Mouse (Mus musculus): ENCODE data around the gene Six4. TPM values are rescaled to one million over a fixed set of nuclear protein-coding genes. Genes with fewer than 3 reads are reported as not detected.

The Six4 gene
- polyA plus RNA-seq, 1 experiment = 1.3 TPM

- TF ChIP-seq GATA1 (IDR thresholded peaks at IDR 0.05; ENCODE audit: low read length) = no peak
Observed at GRCm38 (mm10) chr12:73052036-73052650, 61.1 kb downstream of the Six4 start.

GRCm38 (mm10) chr12:73050811-73051580 is 62.3 kb downstream of the Six4 start:
- no peak for TF ChIP-seq GATA1 (IDR thresholded peaks at IDR 0.05; ENCODE audit: low read length)

- TF ChIP-seq GATA1 (IDR thresholded peaks at IDR 0.05; ENCODE audit: low read length) = no peak
Observed at GRCm38 (mm10) chr12:73050305-73050704, 63.0 kb downstream of the Six4 start.

Other genes starting within 250 kb of the Six4 start
- not detected in 2 replicates for gene Six6, start 173.6 kb downstream of the Six4 start, polyA plus RNA-seq (2012)
- not detected in 2 replicates for gene 4930447C04Rik, start 172.7 kb downstream of the Six4 start, polyA plus RNA-seq (2012)
- gene Six1, start 59.6 kb downstream of the Six4 start, polyA plus RNA-seq (2012) = 9.8 and 11.0 TPM in 2 replicates
- gene Mnat1, start 10.3 kb upstream of the Six4 start, polyA plus RNA-seq (2012) = 2.2 TPM in 2 replicates
- gene Trmt5, start 173.3 kb upstream of the Six4 start, polyA plus RNA-seq (2012) = 2.7 and 3.2 TPM in 2 replicates
- gene Slc38a6, start 173.3 kb upstream of the Six4 start, polyA plus RNA-seq (2012) = 1.6 and 2.3 TPM in 2 replicates